Mouse (Mus musculus): Measurements from ENCODE around the gene Ush1c. TPM values are rescaled to one million over a fixed set of nuclear protein-coding genes. Genes with fewer than 3 reads are reported as not detected.

Ush1c gene
- polyA plus RNA-seq, 1 experiment from 2014 or later, result 1.4 TPM

- Histone ChIP-seq H3K27ac (replicated peaks) (no peak overlapping the region), H3K4me2 (no peak overlapping the region), H3K4me1 (replicated peaks) (peaks cover 11% of the 10 kb centered on the region), H3K36me3 (no peaks in the 10 kb centered on the region), H3K27me3 (no peaks in the 10 kb centered on the region), H3K4me3 (no peak overlapping the region), H3K9me3 (no peaks in the 10 kb centered on the region), H3K9ac (no peak overlapping the region)
- WGBS, result 7% methylated on average over 3 of the region's 3 CpGs
- ATAC-seq (ENCODE audit: low FRiP score, low read depth), result no peak
Measured at GRCm38 (mm10) chr7:46161615-46162014, 76.7 kb downstream of the Ush1c start.

- Histone ChIP-seq H3K9ac (no peak overlapping the region), H3K4me2 (no peak overlapping the region), H3K9me3 (no peaks in the 10 kb centered on the region), H3K27me3 (no peaks in the 10 kb centered on the region), H3K4me1 (replicated peaks) (peaks cover 21% of the 10 kb centered on the region), H3K36me3 (no peaks in the 10 kb centered on the region), H3K4me3 (no peak overlapping the region), H3K27ac (replicated peaks) (no peak overlapping the region)
- WGBS, result 61% methylated on average over 7 of the region's 7 CpGs
- no peak for ATAC-seq (ENCODE audit: low FRiP score, low read depth)
Measured at GRCm38 (mm10) chr7:46157746-46158145, 80.6 kb downstream of the Ush1c start.

GRCm38 (mm10) chr7:46154498-46155488 lies 83.5 kb downstream of the Ush1c start:
- Histone ChIP-seq H3K27me3 (no peaks in the 10 kb centered on the region), H3K4me1 (replicated peaks) (peaks cover 13% of the 10 kb centered on the region), H3K4me2 (no peak overlapping the region), H3K27ac (replicated peaks) (peak overlapping the region; percentile 4; the same call in 1 of the 2 replicates), H3K9ac (no peak overlapping the region), H3K4me3 (no peak overlapping the region), H3K36me3 (no peaks in the 10 kb centered on the region), H3K9me3 (no peaks in the 10 kb centered on the region)
- no peak for ATAC-seq (ENCODE audit: low FRiP score, low read depth)
- 33% methylated on average over 18 of the region's 18 CpGs for WGBS

- H3K4me2 ChIP-seq, result no peak overlapping the region
- peaks cover 13% of the 10 kb centered on the region for H3K4me1 ChIP-seq (replicated peaks)
- H3K9ac ChIP-seq, result no peak overlapping the region
- no peaks in the 10 kb centered on the region for H3K9me3 ChIP-seq
- no peak for ATAC-seq (ENCODE audit: low FRiP score, low read depth)
- H3K36me3 ChIP-seq, result no peaks in the 10 kb centered on the region
- no peak overlapping the region for H3K27ac ChIP-seq (replicated peaks)
- no peak overlapping the region for H3K4me3 ChIP-seq
- WGBS, result 54% methylated on average over 9 of the region's 9 CpGs
- H3K27me3 ChIP-seq, result no peaks in the 10 kb centered on the region
Measured at GRCm38 (mm10) chr7:46152819-46153351, 85.4 kb downstream of the Ush1c start.

GRCm38 (mm10) chr7:46147417-46147816 lies 90.9 kb downstream of the Ush1c start:
- H3K4me3 ChIP-seq, result no peak overlapping the region
- no peak overlapping the region for H3K4me2 ChIP-seq
- no peaks in the 10 kb centered on the region for H3K27me3 ChIP-seq
- no peak for ATAC-seq (ENCODE audit: low FRiP score, low read depth)
- no peaks in the 10 kb centered on the region for H3K36me3 ChIP-seq
- WGBS, result 88% methylated on average over 7 of the region's 7 CpGs
- peaks cover 10% of the 10 kb centered on the region; the same call in 1 of the 2 replicates for H3K4me1 ChIP-seq (replicated peaks)
- H3K27ac ChIP-seq (replicated peaks), result no peak overlapping the region
- no peak overlapping the region for H3K9ac ChIP-seq
- no peaks in the 10 kb centered on the region for H3K9me3 ChIP-seq

GRCm38 (mm10) chr7:46146675-46147308 lies 91.5 kb downstream of the Ush1c start:
- WGBS, result 52% methylated on average over 7 of the region's 7 CpGs
- Histone ChIP-seq H3K4me2 (no peak overlapping the region), H3K9me3 (no peaks in the 10 kb centered on the region), H3K9ac (no peak overlapping the region), H3K4me1 (replicated peaks) (peaks cover 10% of the 10 kb centered on the region; the same call in 1 of the 2 replicates), H3K4me3 (no peak overlapping the region), H3K27ac (replicated peaks) (0 out of 2 replicates have a peak overlapping the region, but pooled peaks have one; percentile 27), H3K27me3 (no peaks in the 10 kb centered on the region), H3K36me3 (no peaks in the 10 kb centered on the region)
- no peak for ATAC-seq (ENCODE audit: low FRiP score, low read depth)

Other genes with a start within 250 kb of the Ush1c start
- 0.52 and 0.82 TPM in 2 replicates for gene Abcc6, start 208.2 kb downstream of the Ush1c start, polyA plus RNA-seq (2015; fragmentation: Nextera tagmentation; extraction: Ambion mirVana)
- gene Nomo1, start 204.8 kb downstream of the Ush1c start, polyA plus RNA-seq (2015; fragmentation: Nextera tagmentation; extraction: Ambion mirVana), result 45.8 and 47.0 TPM in 2 replicates
- 2.5 and 3.3 TPM in 2 replicates for gene Kcnj11, start 137.7 kb downstream of the Ush1c start, polyA plus RNA-seq (2015; fragmentation: Nextera tagmentation; extraction: Ambion mirVana)
- 6.9 and 11.4 TPM in 2 replicates for gene Abcc8, start 58.5 kb downstream of the Ush1c start, polyA plus RNA-seq (2015; fragmentation: Nextera tagmentation; extraction: Ambion mirVana)
- 0.05 and 0.08 TPM in 2 replicates for gene Otog, start 2.5 kb upstream of the Ush1c start, polyA plus RNA-seq (2015; fragmentation: Nextera tagmentation; extraction: Ambion mirVana)
- gene Myod1, start 138.0 kb upstream of the Ush1c start, polyA plus RNA-seq (2015; fragmentation: Nextera tagmentation; extraction: Ambion mirVana), result 0.08 and 0.25 TPM in 2 replicates
- 19.2 and 23.9 TPM in 2 replicates for gene Kcnc1, start 158.0 kb upstream of the Ush1c start, polyA plus RNA-seq (2015; fragmentation: Nextera tagmentation; extraction: Ambion mirVana)

Measured in hindbrain, embryonic 15.5 days (tissue).